ENCODE assay signal across 15 mouse cellular contexts in genomic region chr1:88744261-88744660, GRCm38 (mm10).
"Had no signal": no experiment of that assay in that cellular context is flagged by ENCODE, and none has a peak within 500 bp of the region (broad histone marks: within the 10 kb centered on the region; RNA-seq: fewer than 3 reads in every experiment).

No protein-coding gene starts in this region.

- DNase-seq: heart, postnatal 10 days; heart, postnatal 14 days; heart, postnatal 36 days; kidney, adult 11 months; kidney, adult 18-20 months; kidney, adult 2 months; kidney, adult 8-10 months; kidney, adult 9 months; kidney, postnatal 10 days; kidney, postnatal 14 days; kidney, postnatal 25 days; kidney, postnatal 36 days; kidney, postnatal 4 days; layer of hippocampus, adult 9-11 months; layer of hippocampus, postnatal 36 days had no signal
